Mouse (Mus musculus): ENCODE data around the gene Negr1. TPM values are rescaled to one million over a fixed set of nuclear protein-coding genes. Genes with fewer than 3 reads are reported as not detected.

The Negr1 gene
- total RNA-seq, 1 experiment = 0.31 TPM

DNA sequence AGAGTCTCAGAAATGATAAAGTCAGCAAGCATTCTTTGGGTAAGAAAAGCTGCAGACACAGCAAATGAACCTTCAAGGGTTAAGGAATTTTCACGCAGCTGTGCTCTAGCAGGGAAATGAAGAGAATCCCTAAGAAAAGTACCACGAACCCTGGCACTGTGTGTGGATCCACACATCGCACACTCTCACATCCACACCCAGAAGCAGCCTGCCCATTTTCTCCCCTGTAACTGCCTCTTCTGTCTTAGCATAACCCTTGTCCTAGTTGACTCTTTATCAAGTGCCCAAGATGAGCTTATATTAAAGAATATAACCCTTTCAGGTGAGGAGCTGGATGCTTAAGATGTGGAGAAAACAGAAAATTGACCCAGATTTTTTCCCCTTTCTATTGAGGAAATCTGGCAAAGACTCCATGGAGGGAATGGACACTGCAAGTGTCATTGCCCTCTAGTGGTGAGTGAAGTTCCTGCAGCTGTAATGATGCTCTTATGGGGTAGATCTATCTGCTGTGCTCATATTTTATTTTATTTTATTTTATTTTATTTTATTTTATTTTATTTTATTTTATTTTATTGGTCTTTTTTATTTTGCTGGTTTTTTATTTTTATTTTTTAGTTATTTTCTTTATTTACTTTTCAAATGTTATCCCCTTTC, 82.2 kb downstream of the Negr1 start:
- peak; percentile 54 for DNase-seq (ENCODE audit: low read depth, low spot score)
- no peak overlapping the region for H3K4me3 ChIP-seq (ENCODE audit: insufficient read depth in 1 of 2, low read depth in 1 of 2, low read length in 2 of 2, poor library complexity in 1 of 2, severe bottlenecking in 1 of 2)
- TF ChIP-seq ZC3H11A (IDR thresholded peaks at IDR 0.05; ENCODE audit: borderline replicate concordance, low read depth, low read length) (0 out of 2 replicates have a peak, but pooled peaks have one; percentile 21), MAFK (IDR thresholded peaks at IDR 0.05; ENCODE audit: insufficient read depth, low read depth, low read length) (no peak)
- no peaks in the 10 kb centered on the region for H3K4me1 ChIP-seq (ENCODE audit: control insufficient read depth in 2 of 2, insufficient read depth in 2 of 2, low read length in 2 of 2, poor library complexity in 1 of 2)
- H3K9ac ChIP-seq (ENCODE audit: insufficient read depth, low read depth, low read length, poor library complexity, severe bottlenecking) = no peak overlapping the region
- H3K36me3 ChIP-seq (ENCODE audit: control insufficient read depth, insufficient read depth, low read length, poor library complexity, severe bottlenecking) = no peaks in the 10 kb centered on the region
- no peaks in the 10 kb centered on the region for H3K9me3 ChIP-seq (ENCODE audit: control insufficient read depth, insufficient read depth, low read depth, low read length)
- H3K27ac ChIP-seq (ENCODE audit: insufficient read depth, low read depth, low read length, poor library complexity, severe bottlenecking) = no peak overlapping the region
- in situ Hi-C loops (cut with MboI; ENCODE audit: low sequenced_read_pairs in 2 of 2, unreplicated experiment in 2 of 2) = no loop called here

DNA sequence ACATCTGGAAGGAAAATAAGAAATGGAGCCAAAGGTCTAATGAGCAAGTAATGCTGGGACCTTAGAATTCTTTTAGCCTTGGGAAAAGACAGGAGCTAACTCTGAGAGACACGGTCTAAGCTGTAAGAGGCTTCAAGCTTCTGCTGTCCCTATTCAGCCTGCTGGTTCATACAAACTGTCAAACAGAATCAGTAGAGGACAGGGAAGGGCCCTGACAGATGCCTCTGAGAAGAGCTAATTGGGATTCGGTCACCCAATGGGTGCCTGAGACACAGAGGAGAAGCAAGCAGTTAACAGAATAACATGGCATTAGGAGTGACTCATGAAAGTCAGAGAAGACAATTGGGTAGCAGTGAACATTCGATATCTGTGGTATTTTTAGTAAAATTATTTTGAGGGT, 86.8 kb downstream of the Negr1 start:
- no peak for DNase-seq (ENCODE audit: low read depth, low spot score)
- no peak for TF ChIP-seq CHD2 (IDR thresholded peaks at IDR 0.05; ENCODE audit: low read depth, low read length)
- no peak for TF ChIP-seq ZNF384 (IDR thresholded peaks at IDR 0.05; ENCODE audit: low read depth, low read length)
- no peak for TF ChIP-seq ZC3H11A (IDR thresholded peaks at IDR 0.05; ENCODE audit: borderline replicate concordance, low read depth, low read length)
- no peak for TF ChIP-seq MAFK (IDR thresholded peaks at IDR 0.05; ENCODE audit: insufficient read depth, low read depth, low read length)
- no peak for TF ChIP-seq HCFC1 (IDR thresholded peaks at IDR 0.05; ENCODE audit: borderline replicate concordance, insufficient read depth, low read length)
- Histone ChIP-seq H3K4me1 (ENCODE audit: control insufficient read depth in 2 of 2, insufficient read depth in 2 of 2, low read length in 2 of 2, poor library complexity in 1 of 2) (no peaks in the 10 kb centered on the region), H3K4me3 (ENCODE audit: insufficient read depth in 1 of 2, low read depth in 1 of 2, low read length in 2 of 2, poor library complexity in 1 of 2, severe bottlenecking in 1 of 2) (no peak overlapping the region), H3K36me3 (ENCODE audit: control insufficient read depth, insufficient read depth, low read length, poor library complexity, severe bottlenecking) (no peaks in the 10 kb centered on the region), H3K9me3 (ENCODE audit: control insufficient read depth, insufficient read depth, low read depth, low read length) (no peaks in the 10 kb centered on the region), H3K9ac (ENCODE audit: insufficient read depth, low read depth, low read length, poor library complexity, severe bottlenecking) (no peak overlapping the region), H3K27ac (ENCODE audit: insufficient read depth, low read depth, low read length, poor library complexity, severe bottlenecking) (no peak overlapping the region)
- in situ Hi-C loops (cut with MboI; ENCODE audit: low sequenced_read_pairs in 2 of 2, unreplicated experiment in 2 of 2) = no loop called here

DNA sequence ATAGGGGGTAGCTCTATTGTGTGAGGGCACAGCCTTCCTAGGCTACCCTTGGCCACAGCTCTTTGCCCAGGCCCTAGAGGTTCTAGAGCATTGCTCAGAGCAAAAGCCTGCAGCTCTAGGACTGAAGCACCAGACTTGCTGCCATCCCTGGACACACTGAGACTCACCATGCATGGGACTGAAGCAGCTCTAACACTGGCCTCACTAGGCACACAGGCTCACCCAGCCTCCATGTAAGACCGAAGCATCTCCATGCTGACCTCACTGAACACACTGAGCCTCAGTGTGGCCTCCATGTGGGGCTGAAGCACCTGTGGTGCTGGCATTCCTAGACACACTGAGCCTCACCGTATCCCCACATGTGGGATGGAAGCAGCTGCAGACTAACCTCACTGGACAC, 101.0 kb downstream of the Negr1 start:
- in situ Hi-C loops (cut with MboI; ENCODE audit: low sequenced_read_pairs in 2 of 2, unreplicated experiment in 2 of 2) = no loop called here
- DNase-seq (ENCODE audit: low read depth, low spot score) = no peak

DNA sequence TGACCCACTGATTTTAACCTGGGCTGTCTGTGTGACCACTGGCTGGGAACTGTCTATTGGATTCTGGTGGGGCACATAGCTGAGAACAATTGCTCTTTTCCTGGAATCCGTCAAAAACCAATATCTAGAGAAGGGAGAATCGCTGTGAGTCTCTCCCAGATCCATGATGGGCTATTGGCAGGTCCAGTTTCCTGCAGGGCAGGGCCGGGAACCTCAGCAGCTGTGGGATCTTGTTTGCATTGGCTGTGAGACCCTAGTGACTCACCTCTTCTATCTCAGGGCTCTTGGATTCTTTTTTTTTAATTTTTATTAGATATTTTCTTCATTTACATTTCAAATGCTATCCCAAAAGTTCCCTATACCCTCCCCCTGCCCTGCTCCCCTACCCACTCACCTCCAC, 111.0 kb downstream of the Negr1 start:
- in situ Hi-C loops (cut with MboI; ENCODE audit: low sequenced_read_pairs in 2 of 2, unreplicated experiment in 2 of 2) = no loop called here
- H3K27ac ChIP-seq (ENCODE audit: insufficient read depth, low read depth, low read length, poor library complexity, severe bottlenecking) = no peak overlapping the region
- no peak for DNase-seq (ENCODE audit: low read depth, low spot score)
- H3K4me1 ChIP-seq (ENCODE audit: control insufficient read depth in 2 of 2, insufficient read depth in 2 of 2, low read length in 2 of 2, poor library complexity in 1 of 2) = no peaks in the 10 kb centered on the region
- no peak overlapping the region for H3K4me3 ChIP-seq (ENCODE audit: insufficient read depth in 1 of 2, low read depth in 1 of 2, low read length in 2 of 2, poor library complexity in 1 of 2, severe bottlenecking in 1 of 2)
- no peak overlapping the region for H3K9ac ChIP-seq (ENCODE audit: insufficient read depth, low read depth, low read length, poor library complexity, severe bottlenecking)
- TF ChIP-seq ZNF384 (IDR thresholded peaks at IDR 0.05; ENCODE audit: low read depth, low read length) = no peak
- no peak for TF ChIP-seq HCFC1 (IDR thresholded peaks at IDR 0.05; ENCODE audit: borderline replicate concordance, insufficient read depth, low read length)
- TF ChIP-seq CHD2 (IDR thresholded peaks at IDR 0.05; ENCODE audit: low read depth, low read length) = no peak
- no peak for TF ChIP-seq MAFK (IDR thresholded peaks at IDR 0.05; ENCODE audit: insufficient read depth, low read depth, low read length)
- TF ChIP-seq ZC3H11A (IDR thresholded peaks at IDR 0.05; ENCODE audit: borderline replicate concordance, low read depth, low read length) = no peak
- no peaks in the 10 kb centered on the region for H3K36me3 ChIP-seq (ENCODE audit: control insufficient read depth, insufficient read depth, low read length, poor library complexity, severe bottlenecking)
- no peaks in the 10 kb centered on the region for H3K9me3 ChIP-seq (ENCODE audit: control insufficient read depth, insufficient read depth, low read depth, low read length)

More for the DNA sequence above, 101.0 kb downstream of the Negr1 start:
- Histone ChIP-seq H3K4me3 (ENCODE audit: insufficient read depth in 1 of 2, low read depth in 1 of 2, low read length in 2 of 2, poor library complexity in 1 of 2, severe bottlenecking in 1 of 2) (no peak overlapping the region), H3K9me3 (ENCODE audit: control insufficient read depth, insufficient read depth, low read depth, low read length) (no peaks in the 10 kb centered on the region), H3K36me3 (ENCODE audit: control insufficient read depth, insufficient read depth, low read length, poor library complexity, severe bottlenecking) (no peaks in the 10 kb centered on the region), H3K4me1 (ENCODE audit: control insufficient read depth in 2 of 2, insufficient read depth in 2 of 2, low read length in 2 of 2, poor library complexity in 1 of 2) (no peaks in the 10 kb centered on the region), H3K27ac (ENCODE audit: insufficient read depth, low read depth, low read length, poor library complexity, severe bottlenecking) (no peak overlapping the region), H3K9ac (ENCODE audit: insufficient read depth, low read depth, low read length, poor library complexity, severe bottlenecking) (no peak overlapping the region)
- TF ChIP-seq ZC3H11A (IDR thresholded peaks at IDR 0.05; ENCODE audit: borderline replicate concordance, low read depth, low read length) (no peak), HCFC1 (IDR thresholded peaks at IDR 0.05; ENCODE audit: borderline replicate concordance, insufficient read depth, low read length) (no peak)

DNA sequence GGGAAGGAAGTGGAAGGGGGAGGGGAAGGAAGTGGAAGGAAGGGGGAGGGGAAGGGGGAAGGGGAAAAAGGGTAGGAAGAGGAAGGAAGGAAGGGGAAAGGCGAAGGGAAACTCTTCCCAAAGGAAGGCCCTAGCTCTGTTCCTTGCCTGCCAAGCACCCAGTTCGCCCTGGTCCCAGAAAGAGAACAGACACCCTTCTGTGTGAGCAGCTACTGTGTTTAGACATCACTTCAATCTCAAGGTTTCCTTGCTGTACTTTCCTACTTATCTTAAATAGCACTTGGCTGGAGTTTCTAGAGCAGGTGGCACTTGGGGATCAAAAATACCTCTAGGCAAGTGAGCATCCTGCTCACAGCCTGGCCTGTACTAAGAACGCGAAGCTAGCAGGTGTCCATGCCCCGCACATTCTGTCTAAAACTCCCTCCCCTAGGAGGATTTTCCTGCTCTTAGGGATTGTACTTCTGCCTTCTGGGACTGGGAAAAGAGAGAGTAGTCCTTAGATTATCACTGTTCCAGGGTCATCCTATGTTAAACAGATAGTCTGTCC, 128.5 kb downstream of the Negr1 start:
- no peak for DNase-seq (ENCODE audit: low read depth, low spot score)

More for the DNA sequence above, 128.5 kb downstream of the Negr1 start:
- H3K36me3 ChIP-seq (ENCODE audit: control insufficient read depth, insufficient read depth, low read length, poor library complexity, severe bottlenecking) = no peaks in the 10 kb centered on the region
- no peak overlapping the region for H3K9ac ChIP-seq (ENCODE audit: insufficient read depth, low read depth, low read length, poor library complexity, severe bottlenecking)
- H3K4me3 ChIP-seq (ENCODE audit: insufficient read depth in 1 of 2, low read depth in 1 of 2, low read length in 2 of 2, poor library complexity in 1 of 2, severe bottlenecking in 1 of 2) = no peak overlapping the region
- no peaks in the 10 kb centered on the region for H3K4me1 ChIP-seq (ENCODE audit: control insufficient read depth in 2 of 2, insufficient read depth in 2 of 2, low read length in 2 of 2, poor library complexity in 1 of 2)
- H3K27ac ChIP-seq (ENCODE audit: insufficient read depth, low read depth, low read length, poor library complexity, severe bottlenecking) = no peak overlapping the region
- no peaks in the 10 kb centered on the region for H3K9me3 ChIP-seq (ENCODE audit: control insufficient read depth, insufficient read depth, low read depth, low read length)
- in situ Hi-C loops (cut with MboI; ENCODE audit: low sequenced_read_pairs in 2 of 2, unreplicated experiment in 2 of 2) = no loop called here
- TF ChIP-seq CHD2 (IDR thresholded peaks at IDR 0.05; ENCODE audit: low read depth, low read length) (no peak), ZNF384 (IDR thresholded peaks at IDR 0.05; ENCODE audit: low read depth, low read length) (no peak)

Data from ES-E14 (cell line).